Mouse (Mus musculus): ENCODE measurements around the gene Ajm1. TPM values are rescaled to one million over a fixed set of nuclear protein-coding genes. Genes with fewer than 3 reads are reported as not detected.

Gene Ajm1
- polyA plus RNA-seq, 1 experiment from 2014 or later, result 2.9 TPM

- no peak for ATAC-seq
- Histone ChIP-seq H3K27me3 (replicated peaks) (no peaks in the 10 kb centered on the region), H3K9ac (no peak overlapping the region), H3K4me2 (replicated peaks) (no peak overlapping the region), H3K9me3 (no peaks in the 10 kb centered on the region), H3K36me3 (peaks cover 42% of the 10 kb centered on the region), H3K4me1 (replicated peaks) (0 out of 2 replicates have a peak, but pooled peaks cover 7% of the 10 kb centered on the region), H3K4me3 (replicated peaks) (no peak overlapping the region), H3K27ac (no peak overlapping the region)
- WGBS, result 95% methylated on average over 5 of the region's 5 CpGs
Observed at GRCm38 (mm10) chr2:25602526-25602925, 21.0 kb upstream of the Ajm1 start.

- H3K27ac ChIP-seq, result no peak overlapping the region
- H3K4me3 ChIP-seq (replicated peaks), result no peak overlapping the region
- WGBS, result 94% methylated on average over 2 of the region's 2 CpGs
- no peaks in the 10 kb centered on the region for H3K4me1 ChIP-seq (replicated peaks)
- H3K4me2 ChIP-seq (replicated peaks), result no peak overlapping the region
- H3K36me3 ChIP-seq, result peaks cover 59% of the 10 kb centered on the region
- ATAC-seq, result no peak
- H3K27me3 ChIP-seq (replicated peaks), result no peaks in the 10 kb centered on the region
- H3K9me3 ChIP-seq, result no peaks in the 10 kb centered on the region
- no peak overlapping the region for H3K9ac ChIP-seq
Observed at GRCm38 (mm10) chr2:25600037-25600436, 18.5 kb upstream of the Ajm1 start.

DNA sequence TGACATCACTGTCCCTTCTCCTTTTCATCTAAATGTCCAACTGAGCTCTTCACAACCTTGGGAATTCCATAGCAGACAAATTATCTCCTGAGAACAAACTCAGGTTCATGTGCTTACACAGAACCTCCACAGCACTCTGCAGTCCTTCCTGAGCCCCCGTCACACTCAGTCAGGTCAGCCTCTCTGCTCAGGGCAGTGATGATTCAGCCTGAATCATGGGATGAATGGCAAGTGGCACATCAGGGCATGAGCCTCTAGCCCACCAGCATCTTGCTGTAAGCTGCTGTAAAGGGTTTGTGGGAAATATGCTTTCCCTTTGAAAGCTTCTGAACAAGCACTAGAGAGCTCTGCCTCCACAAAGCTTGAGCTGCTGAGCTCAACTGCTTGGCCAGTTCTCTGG is 17.2 kb upstream of the Ajm1 start:
- Histone ChIP-seq H3K4me3 (replicated peaks) (no peak overlapping the region), H3K27me3 (replicated peaks) (no peaks in the 10 kb centered on the region), H3K4me1 (replicated peaks) (no peaks in the 10 kb centered on the region), H3K4me2 (replicated peaks) (no peak overlapping the region), H3K27ac (no peak overlapping the region), H3K9ac (no peak overlapping the region), H3K36me3 (peaks cover 60% of the 10 kb centered on the region), H3K9me3 (no peaks in the 10 kb centered on the region)
- WGBS, result 97% methylated on average over 1 of the region's 1 CpGs
- ATAC-seq, result no peak

- Histone ChIP-seq H3K9ac (no peak overlapping the region), H3K4me3 (replicated peaks) (no peak overlapping the region), H3K9me3 (no peaks in the 10 kb centered on the region), H3K27me3 (replicated peaks) (no peaks in the 10 kb centered on the region), H3K36me3 (peaks cover 67% of the 10 kb centered on the region), H3K4me1 (replicated peaks) (no peaks in the 10 kb centered on the region), H3K4me2 (replicated peaks) (no peak overlapping the region), H3K27ac (no peak overlapping the region)
- WGBS, result 89% methylated on average over 5 of the region's 5 CpGs
- ATAC-seq, result no peak
Observed at GRCm38 (mm10) chr2:25596765-25597510, 15.4 kb upstream of the Ajm1 start.

- peaks cover 50% of the 10 kb centered on the region for H3K36me3 ChIP-seq
- H3K4me2 ChIP-seq (replicated peaks), result no peak overlapping the region
- peak; percentile 43; the same call in 1 of the 2 replicates for ATAC-seq
- no peaks in the 10 kb centered on the region for H3K4me1 ChIP-seq (replicated peaks)
- H3K9me3 ChIP-seq, result no peaks in the 10 kb centered on the region
- no peak overlapping the region for H3K4me3 ChIP-seq (replicated peaks)
- H3K27me3 ChIP-seq (replicated peaks), result no peaks in the 10 kb centered on the region
- H3K27ac ChIP-seq, result no peak overlapping the region
- 82% methylated on average over 2 of the region's 2 CpGs for WGBS
- no peak overlapping the region for H3K9ac ChIP-seq
Observed at GRCm38 (mm10) chr2:25591863-25592262, 10.3 kb upstream of the Ajm1 start.

DNA sequence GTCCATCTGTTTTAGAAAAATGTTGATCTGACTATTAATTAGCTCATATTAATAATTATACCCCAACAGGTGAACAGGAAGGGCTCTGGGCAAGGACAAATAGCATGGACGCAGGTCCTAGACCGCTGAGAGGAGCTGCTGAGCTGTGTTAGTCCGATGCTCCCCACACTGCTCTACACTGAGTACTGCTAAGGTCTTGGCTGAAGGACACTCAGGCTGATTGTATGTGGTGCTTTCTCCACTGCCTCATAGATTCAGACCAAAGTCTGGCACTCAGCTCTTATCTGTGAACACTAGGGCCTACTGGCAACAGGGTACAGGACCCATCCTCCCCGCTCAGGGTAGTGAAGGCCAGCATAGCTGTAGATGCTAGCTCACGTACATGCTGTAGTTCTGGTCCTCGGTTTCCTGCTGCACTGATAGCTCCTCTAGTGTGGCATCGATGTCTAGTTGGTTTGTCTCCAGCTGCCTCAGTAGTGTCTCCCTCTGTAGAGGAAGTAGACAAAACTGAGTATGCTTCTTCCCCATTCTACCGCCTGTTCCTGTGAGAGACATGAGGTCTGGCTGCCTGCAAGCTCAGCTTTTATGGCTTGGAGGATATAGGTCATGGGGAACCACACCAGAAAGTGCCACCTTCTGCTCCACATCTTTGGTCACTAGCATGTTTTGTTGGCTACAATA is 6.8 kb upstream of the Ajm1 start:
- no peak overlapping the region for H3K27ac ChIP-seq
- WGBS, result 93% methylated on average over 8 of the region's 8 CpGs
- no peak for ATAC-seq
- no peak overlapping the region for H3K4me2 ChIP-seq (replicated peaks)
- H3K36me3 ChIP-seq, result peaks cover 40% of the 10 kb centered on the region
- H3K9me3 ChIP-seq, result no peaks in the 10 kb centered on the region
- 0 out of 2 replicates have a peak, but pooled peaks cover 2% of the 10 kb centered on the region for H3K4me1 ChIP-seq (replicated peaks)
- no peaks in the 10 kb centered on the region for H3K27me3 ChIP-seq (replicated peaks)
- no peak overlapping the region for H3K9ac ChIP-seq
- H3K4me3 ChIP-seq (replicated peaks), result no peak overlapping the region

GRCm38 (mm10) chr2:25587290-25587689 is 5.7 kb upstream of the Ajm1 start:
- Histone ChIP-seq H3K4me3 (replicated peaks) (no peak overlapping the region), H3K27ac (no peak overlapping the region), H3K4me2 (replicated peaks) (no peak overlapping the region), H3K9ac (no peak overlapping the region), H3K36me3 (peaks cover 33% of the 10 kb centered on the region), H3K9me3 (no peaks in the 10 kb centered on the region), H3K4me1 (replicated peaks) (peaks cover 11% of the 10 kb centered on the region), H3K27me3 (replicated peaks) (no peaks in the 10 kb centered on the region)
- 93% methylated on average over 8 of the region's 8 CpGs for WGBS
- no peak for ATAC-seq

DNA sequence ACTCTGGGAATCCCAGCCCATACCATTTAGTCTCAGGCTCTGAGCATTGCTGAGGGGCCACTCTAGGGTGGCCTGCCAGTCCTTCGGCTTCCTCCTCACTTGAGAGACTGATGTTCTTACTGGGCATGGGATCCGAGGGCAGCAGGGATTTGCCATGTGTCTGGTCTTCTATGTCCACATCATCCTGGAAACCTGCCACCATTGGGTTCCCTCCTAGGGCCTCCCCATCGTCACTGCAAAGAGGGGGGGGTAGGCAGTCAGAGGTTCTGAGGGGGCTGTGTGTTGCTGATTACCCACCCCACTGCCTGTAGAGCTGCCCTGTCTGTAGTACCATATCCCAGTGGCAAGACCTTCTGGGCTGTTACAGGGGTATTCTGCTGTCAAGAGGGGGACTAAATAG is 4.0 kb upstream of the Ajm1 start:
- peaks cover 18% of the 10 kb centered on the region; the same call in 1 of the 2 replicates for H3K36me3 ChIP-seq
- 82% methylated on average over 3 of the region's 3 CpGs for WGBS
- H3K27me3 ChIP-seq (replicated peaks), result peaks cover 5% of the 10 kb centered on the region
- H3K27ac ChIP-seq, result no peak overlapping the region
- H3K4me3 ChIP-seq (replicated peaks), result no peak overlapping the region
- ATAC-seq, result no peak
- H3K9me3 ChIP-seq, result no peaks in the 10 kb centered on the region
- peaks cover 25% of the 10 kb centered on the region for H3K4me1 ChIP-seq (replicated peaks)
- no peak overlapping the region for H3K9ac ChIP-seq
- H3K4me2 ChIP-seq (replicated peaks), result no peak overlapping the region

GRCm38 (mm10) chr2:25584856-25585255 is 3.3 kb upstream of the Ajm1 start:
- Histone ChIP-seq H3K4me1 (replicated peaks) (peaks cover 29% of the 10 kb centered on the region), H3K27me3 (replicated peaks) (peaks cover 13% of the 10 kb centered on the region), H3K27ac (no peak overlapping the region), H3K4me3 (replicated peaks) (no peak overlapping the region), H3K9me3 (no peaks in the 10 kb centered on the region), H3K4me2 (replicated peaks) (no peak overlapping the region), H3K36me3 (peaks cover 14% of the 10 kb centered on the region; the same call in 1 of the 2 replicates), H3K9ac (no peak overlapping the region)
- ATAC-seq, result no peak
- WGBS, result 88% methylated on average over 4 of the region's 4 CpGs

DNA sequence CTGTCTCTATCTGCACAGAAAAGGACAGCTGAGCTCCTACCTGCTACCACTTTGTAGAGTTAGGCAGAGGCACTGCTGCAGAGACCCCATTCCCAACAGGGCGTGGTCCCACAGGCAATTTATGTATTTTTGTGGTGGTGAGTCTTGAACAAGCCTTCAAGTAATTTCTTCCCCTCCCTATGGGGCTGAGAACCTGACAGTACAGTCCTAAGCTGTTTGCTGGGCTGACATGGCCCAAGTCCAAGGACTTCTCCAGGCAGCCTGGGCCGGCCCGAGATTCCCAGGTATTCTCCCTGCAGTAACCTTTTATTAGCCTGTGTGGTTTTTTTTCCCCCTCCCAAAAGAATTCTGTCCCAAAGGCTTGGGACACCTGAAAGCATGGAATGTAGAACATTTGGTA is 2.6 kb upstream of the Ajm1 start:
- Histone ChIP-seq H3K4me1 (replicated peaks) (peaks cover 36% of the 10 kb centered on the region), H3K4me2 (replicated peaks) (no peak overlapping the region), H3K4me3 (replicated peaks) (no peak overlapping the region), H3K27ac (no peak overlapping the region), H3K27me3 (replicated peaks) (peaks cover 20% of the 10 kb centered on the region), H3K9ac (no peak overlapping the region), H3K36me3 (peaks cover 12% of the 10 kb centered on the region; the same call in 1 of the 2 replicates), H3K9me3 (no peaks in the 10 kb centered on the region)
- 79% methylated on average over 3 of the region's 3 CpGs for WGBS
- ATAC-seq, result no peak

DNA sequence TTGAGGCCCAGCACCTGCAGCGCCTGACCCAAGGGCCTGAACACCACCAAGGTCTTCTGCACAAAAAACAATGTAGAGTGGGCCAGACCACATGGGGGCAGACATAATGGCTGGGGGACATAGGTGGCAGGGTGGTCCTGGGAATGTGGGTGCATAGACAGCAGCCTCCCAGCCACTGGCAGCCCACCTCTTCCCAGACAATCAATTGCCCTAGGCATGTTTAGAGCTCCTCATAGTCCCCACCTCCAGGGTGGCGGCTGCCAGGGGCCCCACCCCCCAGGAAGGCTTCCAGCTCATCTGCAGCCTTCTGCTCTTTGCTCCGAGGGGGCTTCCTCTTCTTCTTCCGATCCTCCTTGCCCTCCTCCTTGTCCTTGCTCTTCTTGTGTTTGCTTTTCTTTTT is 2.0 kb upstream of the Ajm1 start:
- Histone ChIP-seq H3K27ac (no peak overlapping the region), H3K27me3 (replicated peaks) (peaks cover 25% of the 10 kb centered on the region), H3K4me1 (replicated peaks) (peaks cover 42% of the 10 kb centered on the region), H3K36me3 (peaks cover 12% of the 10 kb centered on the region; the same call in 1 of the 2 replicates), H3K4me3 (replicated peaks) (no peak overlapping the region), H3K9me3 (no peaks in the 10 kb centered on the region), H3K4me2 (replicated peaks) (no peak overlapping the region), H3K9ac (no peak overlapping the region)
- WGBS, result 52% methylated on average over 4 of the region's 4 CpGs
- no peak for ATAC-seq

DNA sequence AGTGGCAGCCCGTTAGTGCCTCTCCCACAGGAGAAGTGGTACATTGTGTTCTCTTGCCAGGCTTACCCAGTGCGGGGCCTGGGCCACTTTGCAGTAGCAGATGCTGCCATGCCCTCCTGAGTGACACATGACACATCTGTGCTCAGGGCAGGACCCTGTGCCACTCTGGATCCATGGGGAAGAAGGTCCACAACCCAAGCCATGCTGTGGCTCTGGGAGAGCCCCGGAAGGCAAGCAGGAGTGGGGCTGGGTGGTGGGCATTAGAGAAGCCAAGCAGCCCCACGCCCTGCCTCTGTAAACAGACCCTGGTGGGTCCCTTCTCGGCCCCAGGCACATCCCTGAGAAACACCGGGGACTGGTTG is 1.5 kb upstream of the Ajm1 start:
- no peak overlapping the region for H3K27ac ChIP-seq
- 70% methylated on average over 6 of the region's 6 CpGs for WGBS
- H3K36me3 ChIP-seq, result peaks cover 12% of the 10 kb centered on the region; the same call in 1 of the 2 replicates
- peaks cover 30% of the 10 kb centered on the region for H3K27me3 ChIP-seq (replicated peaks)
- no peaks in the 10 kb centered on the region for H3K9me3 ChIP-seq
- H3K4me3 ChIP-seq (replicated peaks), result no peak overlapping the region
- no peak overlapping the region for H3K4me2 ChIP-seq (replicated peaks)
- no peak for ATAC-seq
- peaks cover 47% of the 10 kb centered on the region for H3K4me1 ChIP-seq (replicated peaks)
- H3K9ac ChIP-seq, result no peak overlapping the region
